Mouse (Mus musculus): ENCODE results near the gene Hpf1.

The Hpf1 gene

GRCm38 (mm10) chr8:60889843-60890519 is at the start of gene Hpf1:
TSS of gene Hpf1 (plus strand) at chr8:60890418.
- peak; percentile 93 for DNase-seq (ENCODE audit: low spot score)

- no peak for DNase-seq (ENCODE audit: low spot score)
Observed at GRCm38 (mm10) chr8:60842388-60842787, 47.8 kb upstream of the Hpf1 start.

- no peak for DNase-seq (ENCODE audit: low spot score)
Observed at GRCm38 (mm10) chr8:60857559-60857958, 32.7 kb upstream of the Hpf1 start.

- no peak for DNase-seq (ENCODE audit: low spot score)
Observed at GRCm38 (mm10) chr8:60858091-60858490, 32.1 kb upstream of the Hpf1 start.

- DNase-seq (ENCODE audit: low spot score) = no peak
Observed at GRCm38 (mm10) chr8:60858911-60859476, 31.2 kb upstream of the Hpf1 start.

GRCm38 (mm10) chr8:60859605-60860004 is 30.6 kb upstream of the Hpf1 start:
- DNase-seq (ENCODE audit: low spot score) = peak; percentile 29

- DNase-seq (ENCODE audit: low spot score) = no peak
Observed at GRCm38 (mm10) chr8:60860749-60861148, 29.5 kb upstream of the Hpf1 start.

GRCm38 (mm10) chr8:60861783-60862182 is 28.4 kb upstream of the Hpf1 start:
- DNase-seq (ENCODE audit: low spot score) = no peak

- DNase-seq (ENCODE audit: low spot score) = no peak
Observed at GRCm38 (mm10) chr8:60864875-60865274, 25.3 kb upstream of the Hpf1 start.

- DNase-seq (ENCODE audit: low spot score) = peak; percentile 76
Observed at GRCm38 (mm10) chr8:60865504-60866114, 24.6 kb upstream of the Hpf1 start.

GRCm38 (mm10) chr8:60867468-60868115 is 22.6 kb upstream of the Hpf1 start:
- peak; percentile 49 for DNase-seq (ENCODE audit: low spot score)

GRCm38 (mm10) chr8:60868236-60868965 is 21.8 kb upstream of the Hpf1 start:
- DNase-seq (ENCODE audit: low spot score) = no peak

GRCm38 (mm10) chr8:60869761-60870160 is 20.5 kb upstream of the Hpf1 start:
- DNase-seq (ENCODE audit: low spot score) = no peak

GRCm38 (mm10) chr8:60870231-60871193 is 19.7 kb upstream of the Hpf1 start:
- DNase-seq (ENCODE audit: low spot score) = no peak

GRCm38 (mm10) chr8:60878617-60879016 is 11.6 kb upstream of the Hpf1 start:
- no peak for DNase-seq (ENCODE audit: low spot score)

- no peak for DNase-seq (ENCODE audit: low spot score)
Observed at GRCm38 (mm10) chr8:60883419-60884137, 6.6 kb upstream of the Hpf1 start.

GRCm38 (mm10) chr8:60886736-60887135 is 3.5 kb upstream of the Hpf1 start:
- DNase-seq (ENCODE audit: low spot score) = no peak

GRCm38 (mm10) chr8:60889131-60889842 is 931 bp upstream of the Hpf1 start:
- no peak for DNase-seq (ENCODE audit: low spot score)

GRCm38 (mm10) chr8:60890520-60890874 is 279 bp downstream of the Hpf1 start:
- DNase-seq (ENCODE audit: low spot score) = no peak

GRCm38 (mm10) chr8:60891757-60892156 is 1.5 kb downstream of the Hpf1 start:
- no peak for DNase-seq (ENCODE audit: low spot score)
